Mouse (Mus musculus): Measurements from ENCODE around the gene Gpt2. TPM values are rescaled to one million over a fixed set of nuclear protein-coding genes. Genes with fewer than 3 reads are reported as not detected.

Gpt2 gene
- total and polyA plus RNA-seq, 2 experiments from 2014 or later: 6.7 to 25.1 TPM

DNA sequence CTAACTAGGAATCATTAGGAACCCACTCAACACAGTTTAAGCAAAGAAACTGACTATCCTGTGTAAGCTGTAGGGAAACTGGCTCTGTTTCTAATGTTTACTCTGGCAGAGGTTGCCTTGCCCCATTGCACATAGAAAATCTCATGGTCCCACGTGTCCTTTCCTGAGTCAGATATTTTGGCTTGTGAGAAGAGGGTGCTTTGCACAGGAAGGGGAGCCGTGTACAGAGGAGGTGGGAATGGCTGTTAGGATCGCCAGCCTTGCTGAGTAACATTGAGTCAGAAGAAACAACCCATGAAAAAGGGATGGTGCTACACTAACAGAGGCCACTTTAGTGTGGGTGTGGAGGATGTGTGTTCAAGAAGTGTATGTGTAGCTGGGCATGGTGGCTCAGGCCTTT, 36.6 kb downstream of the Gpt2 start:
- H3K4me1 ChIP-seq (ENCODE audit: control insufficient read depth, insufficient read depth): no peaks in the 10 kb centered on the region; the same call in 1 of the 2 replicates
- no peaks in the 10 kb centered on the region for H3K36me3 ChIP-seq (replicated peaks; ENCODE audit: control insufficient read depth, insufficient read depth, low read length)
- ATAC-seq (ENCODE audit: insufficient read depth, low read depth) (no peak), DNase-seq (ENCODE audit: low spot score) (no peak)
- no peaks in the 10 kb centered on the region for H3K9me3 ChIP-seq (replicated peaks; ENCODE audit: control insufficient read depth, low read length)
- no peak overlapping the region for H3K9ac ChIP-seq (replicated peaks; ENCODE audit: low read depth, low read length)
- H3K27ac ChIP-seq (ENCODE audit: low read depth): no peak overlapping the region
- no peak for TF ChIP-seq CTCF (IDR thresholded peaks at IDR 0.05; ENCODE audit: low read depth)
- TF ChIP-seq EP300 (IDR thresholded peaks at IDR 0.05; ENCODE audit: low read depth): no peak
- WGBS: 57% methylated on average over 3 of the region's 3 CpGs
- H3K4me2 ChIP-seq (ENCODE audit: low read depth, low read length): no peak overlapping the region
- H3K27me3 ChIP-seq (ENCODE audit: control insufficient read depth, insufficient read depth, low read length): no peaks in the 10 kb centered on the region
- no peak overlapping the region for H3K4me3 ChIP-seq (ENCODE audit: low read depth, low read length)

- Histone ChIP-seq H3K4me3 (ENCODE audit: low read depth, low read length) (no peak overlapping the region), H3K9ac (replicated peaks; ENCODE audit: low read depth, low read length) (no peak overlapping the region), H3K4me1 (ENCODE audit: control insufficient read depth, insufficient read depth) (no peaks in the 10 kb centered on the region), H3K4me2 (ENCODE audit: low read depth, low read length) (no peak overlapping the region), H3K9me3 (replicated peaks; ENCODE audit: control insufficient read depth, low read length) (no peaks in the 10 kb centered on the region), H3K27ac (ENCODE audit: low read depth) (no peak overlapping the region), H3K36me3 (replicated peaks; ENCODE audit: control insufficient read depth, insufficient read depth, low read length) (peaks cover 9% of the 10 kb centered on the region), H3K27me3 (ENCODE audit: control insufficient read depth, insufficient read depth, low read length) (no peaks in the 10 kb centered on the region)
- WGBS: 81% methylated on average over 1 of the region's 1 CpGs
- no peak for TF ChIP-seq CTCF (IDR thresholded peaks at IDR 0.05; ENCODE audit: low read depth)
- no peak for TF ChIP-seq EP300 (IDR thresholded peaks at IDR 0.05; ENCODE audit: low read depth)
- ATAC-seq (ENCODE audit: insufficient read depth, low read depth) (no peak), DNase-seq (ENCODE audit: low spot score) (no peak)
Observed at GRCm38 (mm10) chr8:85530717-85531116, 38.3 kb downstream of the Gpt2 start.

GRCm38 (mm10) chr8:85531471-85531870, 39.1 kb downstream of the Gpt2 start:
- Histone ChIP-seq H3K4me1 (ENCODE audit: control insufficient read depth, insufficient read depth) (no peaks in the 10 kb centered on the region), H3K4me2 (ENCODE audit: low read depth, low read length) (no peak overlapping the region), H3K4me3 (ENCODE audit: low read depth, low read length) (no peak overlapping the region), H3K9me3 (replicated peaks; ENCODE audit: control insufficient read depth, low read length) (no peaks in the 10 kb centered on the region), H3K27ac (ENCODE audit: low read depth) (no peak overlapping the region), H3K36me3 (replicated peaks; ENCODE audit: control insufficient read depth, insufficient read depth, low read length) (peaks cover 16% of the 10 kb centered on the region), H3K9ac (replicated peaks; ENCODE audit: low read depth, low read length) (no peak overlapping the region), H3K27me3 (ENCODE audit: control insufficient read depth, insufficient read depth, low read length) (no peaks in the 10 kb centered on the region)
- no peak for DNase-seq (ENCODE audit: low spot score)
- ATAC-seq (ENCODE audit: insufficient read depth, low read depth): no peak
- TF ChIP-seq CTCF (IDR thresholded peaks at IDR 0.05; ENCODE audit: low read depth) (no peak), EP300 (IDR thresholded peaks at IDR 0.05; ENCODE audit: low read depth) (no peak)
- WGBS: 78% methylated on average over 3 of the region's 3 CpGs

DNA sequence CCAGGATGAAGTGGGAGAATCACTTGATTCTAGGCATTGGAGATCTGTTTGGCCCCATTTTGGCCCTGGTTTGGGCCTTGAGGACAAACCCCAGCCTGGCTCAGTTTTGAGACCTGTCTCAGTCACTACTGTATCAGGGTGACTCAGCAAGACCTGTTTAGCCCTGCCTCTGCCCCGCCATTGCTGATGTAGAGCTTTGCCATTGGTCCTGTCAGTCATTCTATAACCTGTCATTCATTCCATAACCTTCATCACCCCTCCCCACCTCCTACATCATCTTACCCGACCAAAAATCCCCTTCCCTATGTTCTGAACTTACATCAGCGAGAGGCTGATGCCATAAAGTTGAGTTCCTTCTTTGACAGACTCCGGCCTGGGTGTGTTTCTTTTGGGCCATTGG, 40.5 kb downstream of the Gpt2 start:
- Histone ChIP-seq H3K9me3 (replicated peaks; ENCODE audit: control insufficient read depth, low read length) (no peaks in the 10 kb centered on the region), H3K4me1 (ENCODE audit: control insufficient read depth, insufficient read depth) (no peaks in the 10 kb centered on the region), H3K9ac (replicated peaks; ENCODE audit: low read depth, low read length) (no peak overlapping the region), H3K4me3 (ENCODE audit: low read depth, low read length) (no peak overlapping the region), H3K36me3 (replicated peaks; ENCODE audit: control insufficient read depth, insufficient read depth, low read length) (peaks cover 30% of the 10 kb centered on the region), H3K27me3 (ENCODE audit: control insufficient read depth, insufficient read depth, low read length) (no peaks in the 10 kb centered on the region), H3K4me2 (ENCODE audit: low read depth, low read length) (no peak overlapping the region), H3K27ac (ENCODE audit: low read depth) (no peak overlapping the region)
- TF ChIP-seq EP300 (IDR thresholded peaks at IDR 0.05; ENCODE audit: low read depth) (no peak), CTCF (IDR thresholded peaks at IDR 0.05; ENCODE audit: low read depth) (no peak)
- no peak for DNase-seq (ENCODE audit: low spot score)
- no peak for ATAC-seq (ENCODE audit: insufficient read depth, low read depth)
- WGBS: 86% methylated on average over 4 of the region's 4 CpGs

DNA sequence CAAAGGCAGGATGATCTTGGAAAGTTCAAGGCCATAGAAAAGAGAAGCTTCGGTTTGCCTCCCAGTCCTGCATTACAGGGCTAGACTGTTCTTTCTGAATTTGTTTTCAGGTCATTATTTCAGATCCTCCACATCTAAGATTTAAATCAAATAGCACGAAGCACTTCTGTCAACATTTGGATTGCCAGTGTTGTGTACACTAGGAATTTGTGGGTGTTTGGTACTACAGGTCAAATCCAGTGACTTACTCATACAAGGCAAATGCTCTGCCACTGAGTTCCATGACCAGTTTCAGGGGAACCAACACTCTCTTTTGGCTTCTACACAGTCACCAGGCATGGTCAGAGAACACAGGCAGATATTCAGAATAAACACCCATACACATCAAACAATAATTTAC, 41.1 kb downstream of the Gpt2 start:
- Histone ChIP-seq H3K4me2 (ENCODE audit: low read depth, low read length) (no peak overlapping the region), H3K27me3 (ENCODE audit: control insufficient read depth, insufficient read depth, low read length) (no peaks in the 10 kb centered on the region), H3K27ac (ENCODE audit: low read depth) (no peak overlapping the region), H3K36me3 (replicated peaks; ENCODE audit: control insufficient read depth, insufficient read depth, low read length) (peaks cover 36% of the 10 kb centered on the region), H3K9me3 (replicated peaks; ENCODE audit: control insufficient read depth, low read length) (no peaks in the 10 kb centered on the region), H3K4me1 (ENCODE audit: control insufficient read depth, insufficient read depth) (no peaks in the 10 kb centered on the region), H3K4me3 (ENCODE audit: low read depth, low read length) (no peak overlapping the region), H3K9ac (replicated peaks; ENCODE audit: low read depth, low read length) (no peak overlapping the region)
- no peak for DNase-seq (ENCODE audit: low spot score)
- TF ChIP-seq CTCF (IDR thresholded peaks at IDR 0.05; ENCODE audit: low read depth) (no peak), EP300 (IDR thresholded peaks at IDR 0.05; ENCODE audit: low read depth) (no peak)
- no peak for ATAC-seq (ENCODE audit: insufficient read depth, low read depth)
- WGBS: 90% methylated on average over 2 of the region's 2 CpGs

DNA sequence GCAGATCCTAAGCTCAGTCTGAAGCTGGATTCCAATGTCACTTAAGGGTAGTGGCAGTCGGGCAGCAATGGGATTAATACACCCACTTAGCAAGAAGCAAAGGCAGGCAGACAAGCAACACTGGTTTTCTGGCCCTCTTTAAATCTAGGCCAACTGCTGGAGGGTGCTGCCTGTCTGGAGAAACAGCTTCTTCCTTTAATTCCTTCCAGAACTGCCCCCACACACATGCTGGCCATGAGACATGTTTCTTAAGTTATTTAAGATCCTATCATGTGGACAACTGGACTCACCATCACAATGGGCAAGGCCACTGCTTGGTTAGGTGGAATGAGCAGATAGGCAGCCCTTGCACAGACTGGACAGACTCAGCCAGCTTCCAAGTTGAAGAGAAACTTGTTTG, 41.8 kb downstream of the Gpt2 start:
- ATAC-seq (ENCODE audit: insufficient read depth, low read depth): no peak
- Histone ChIP-seq H3K27ac (ENCODE audit: low read depth) (no peak overlapping the region), H3K4me3 (ENCODE audit: low read depth, low read length) (no peak overlapping the region), H3K9me3 (replicated peaks; ENCODE audit: control insufficient read depth, low read length) (no peaks in the 10 kb centered on the region), H3K27me3 (ENCODE audit: control insufficient read depth, insufficient read depth, low read length) (no peaks in the 10 kb centered on the region), H3K9ac (replicated peaks; ENCODE audit: low read depth, low read length) (no peak overlapping the region), H3K4me2 (ENCODE audit: low read depth, low read length) (no peak overlapping the region), H3K36me3 (replicated peaks; ENCODE audit: control insufficient read depth, insufficient read depth, low read length) (peaks cover 43% of the 10 kb centered on the region), H3K4me1 (ENCODE audit: control insufficient read depth, insufficient read depth) (no peaks in the 10 kb centered on the region)
- 77% methylated on average over 1 of the region's 1 CpGs for WGBS
- TF ChIP-seq EP300 (IDR thresholded peaks at IDR 0.05; ENCODE audit: low read depth) (no peak), CTCF (IDR thresholded peaks at IDR 0.05; ENCODE audit: low read depth) (no peak)
- DNase-seq (ENCODE audit: low spot score): no peak
